Mouse (Mus musculus): ENCODE measurements at regions not wholly inside any gene's neighbourhood (a gene's known extent, or its start where the extent isn't known, plus 50 kb on each side); places are given as distances from the start of the nearest gene placed in this dataset.

GRCm38 (mm10) chr8:44785161-44785560 lies 150.1 kb upstream of the Fat1 start:
- H3K4me1 ChIP-seq (replicated peaks; ENCODE audit: control insufficient read depth, insufficient read depth, low read length): no peaks in the 10 kb centered on the region
- H3K27me3 ChIP-seq (ENCODE audit: control insufficient read depth, insufficient read depth, low read length): no peaks in the 10 kb centered on the region
- ATAC-seq (ENCODE audit: low FRiP score): no peak
- H3K9me3 ChIP-seq (ENCODE audit: control insufficient read depth, low read length): no peaks in the 10 kb centered on the region
- no peak overlapping the region for H3K4me2 ChIP-seq (replicated peaks; ENCODE audit: low read depth, low read length)
- DNase-seq (ENCODE audit: low spot score): no peak
- no peak overlapping the region for H3K27ac ChIP-seq (ENCODE audit: low read depth, low read length)
- 43% methylated on average over 8 of the region's 8 CpGs for WGBS
- H3K4me3 ChIP-seq (ENCODE audit: low read depth, low read length): no peak overlapping the region
- H3K9ac ChIP-seq (ENCODE audit: low read depth, low read length): no peak overlapping the region
- no peaks in the 10 kb centered on the region for H3K36me3 ChIP-seq (ENCODE audit: control insufficient read depth, insufficient read depth, low read length)

DNA sequence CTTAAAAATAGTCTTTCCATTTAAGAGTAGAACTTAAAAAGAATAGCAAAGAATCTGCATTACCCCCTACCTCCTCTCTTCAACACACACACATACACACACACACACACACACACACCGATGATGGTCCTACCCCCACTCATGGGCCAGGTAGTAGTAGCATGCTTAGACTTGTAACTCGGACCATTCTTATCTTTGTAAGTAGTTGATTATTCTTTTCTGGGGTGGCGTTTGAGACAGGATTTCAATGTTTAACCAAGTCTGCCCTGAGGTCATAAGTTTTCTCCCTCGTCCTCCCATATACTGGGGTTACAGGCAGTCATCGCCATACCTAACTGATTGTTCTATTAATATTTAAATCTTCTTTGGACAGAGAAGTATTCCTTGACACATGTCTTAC lies 148.5 kb upstream of the Fat1 start:
- WGBS: 84% methylated on average over 5 of the region's 5 CpGs
- ATAC-seq (ENCODE audit: low FRiP score) (no peak), DNase-seq (ENCODE audit: low spot score) (no peak)
- Histone ChIP-seq H3K9me3 (ENCODE audit: control insufficient read depth, low read length) (no peaks in the 10 kb centered on the region), H3K4me1 (replicated peaks; ENCODE audit: control insufficient read depth, insufficient read depth, low read length) (no peaks in the 10 kb centered on the region), H3K27ac (ENCODE audit: low read depth, low read length) (no peak overlapping the region), H3K4me3 (ENCODE audit: low read depth, low read length) (no peak overlapping the region), H3K4me2 (replicated peaks; ENCODE audit: low read depth, low read length) (no peak overlapping the region), H3K36me3 (ENCODE audit: control insufficient read depth, insufficient read depth, low read length) (no peaks in the 10 kb centered on the region), H3K27me3 (ENCODE audit: control insufficient read depth, insufficient read depth, low read length) (no peaks in the 10 kb centered on the region), H3K9ac (ENCODE audit: low read depth, low read length) (no peak overlapping the region)

GRCm38 (mm10) chr8:44788290-44788689 lies 147.0 kb upstream of the Fat1 start:
- H3K27ac ChIP-seq (ENCODE audit: low read depth, low read length): no peak overlapping the region

GRCm38 (mm10) chr8:44799513-44799912 lies 135.7 kb upstream of the Fat1 start:
- Histone ChIP-seq H3K4me3 (ENCODE audit: low read depth, low read length) (no peak overlapping the region), H3K36me3 (ENCODE audit: control insufficient read depth, insufficient read depth, low read length) (no peaks in the 10 kb centered on the region), H3K4me2 (replicated peaks; ENCODE audit: low read depth, low read length) (no peak overlapping the region), H3K4me1 (replicated peaks; ENCODE audit: control insufficient read depth, insufficient read depth, low read length) (no peaks in the 10 kb centered on the region), H3K27ac (ENCODE audit: low read depth, low read length) (no peak overlapping the region), H3K27me3 (ENCODE audit: control insufficient read depth, insufficient read depth, low read length) (no peaks in the 10 kb centered on the region), H3K9me3 (ENCODE audit: control insufficient read depth, low read length) (no peaks in the 10 kb centered on the region), H3K9ac (ENCODE audit: low read depth, low read length) (no peak overlapping the region)
- DNase-seq (ENCODE audit: low spot score): no peak
- no peak for ATAC-seq (ENCODE audit: low FRiP score)
- WGBS: 86% methylated on average over 3 of the region's 3 CpGs

More at GRCm38 (mm10) chr8:44788290-44788689, 147.0 kb upstream of the Fat1 start:
- H3K36me3 ChIP-seq (ENCODE audit: control insufficient read depth, insufficient read depth, low read length): no peaks in the 10 kb centered on the region
- WGBS: 68% methylated on average over 3 of the region's 3 CpGs
- no peak overlapping the region for H3K9ac ChIP-seq (ENCODE audit: low read depth, low read length)
- no peak overlapping the region for H3K4me2 ChIP-seq (replicated peaks; ENCODE audit: low read depth, low read length)
- H3K4me1 ChIP-seq (replicated peaks; ENCODE audit: control insufficient read depth, insufficient read depth, low read length): no peaks in the 10 kb centered on the region
- no peak overlapping the region for H3K4me3 ChIP-seq (ENCODE audit: low read depth, low read length)
- no peaks in the 10 kb centered on the region for H3K9me3 ChIP-seq (ENCODE audit: control insufficient read depth, low read length)
- no peaks in the 10 kb centered on the region for H3K27me3 ChIP-seq (ENCODE audit: control insufficient read depth, insufficient read depth, low read length)
- no peak for ATAC-seq (ENCODE audit: low FRiP score)
- DNase-seq (ENCODE audit: low spot score): no peak

GRCm38 (mm10) chr8:44800827-44801273 lies 134.4 kb upstream of the Fat1 start:
- ATAC-seq (ENCODE audit: low FRiP score): no peak
- no peak for DNase-seq (ENCODE audit: low spot score)
- WGBS: 62% methylated on average over 6 of the region's 6 CpGs
- H3K9ac ChIP-seq (ENCODE audit: low read depth, low read length): no peak overlapping the region
- no peaks in the 10 kb centered on the region for H3K36me3 ChIP-seq (ENCODE audit: control insufficient read depth, insufficient read depth, low read length)
- H3K4me3 ChIP-seq (ENCODE audit: low read depth, low read length): no peak overlapping the region
- H3K27ac ChIP-seq (ENCODE audit: low read depth, low read length): no peak overlapping the region
- H3K4me2 ChIP-seq (replicated peaks; ENCODE audit: low read depth, low read length): no peak overlapping the region
- no peaks in the 10 kb centered on the region for H3K27me3 ChIP-seq (ENCODE audit: control insufficient read depth, insufficient read depth, low read length)
- H3K4me1 ChIP-seq (replicated peaks; ENCODE audit: control insufficient read depth, insufficient read depth, low read length): no peaks in the 10 kb centered on the region
- no peaks in the 10 kb centered on the region for H3K9me3 ChIP-seq (ENCODE audit: control insufficient read depth, low read length)

DNA sequence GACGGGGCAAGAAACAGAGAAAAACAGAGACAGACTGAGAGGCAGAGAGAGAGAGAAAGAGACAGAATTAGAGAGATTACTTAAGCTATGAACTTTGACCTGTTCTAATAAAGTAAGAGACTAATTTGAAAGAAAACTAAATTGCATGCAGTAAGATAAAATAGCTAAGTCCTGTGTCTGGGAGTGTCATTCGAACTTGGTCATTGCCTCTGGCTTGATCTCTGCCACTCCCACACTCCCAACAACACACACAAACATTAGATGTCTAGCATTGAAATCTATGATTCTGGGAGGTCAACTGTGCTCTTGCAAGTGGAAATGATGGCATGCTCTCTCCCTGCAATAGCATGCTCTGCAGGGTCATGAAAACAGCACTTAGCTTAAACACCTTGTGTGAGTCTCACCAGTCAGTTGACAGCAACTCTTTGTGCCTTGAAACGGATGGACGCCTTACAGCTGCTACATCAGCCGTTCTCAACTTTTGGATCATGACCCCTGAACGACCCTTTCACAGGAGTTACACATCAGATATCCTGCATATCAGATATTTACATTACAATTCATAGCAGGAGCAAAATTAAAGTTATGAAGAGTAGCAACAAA lies 133.5 kb upstream of the Fat1 start:
- Histone ChIP-seq H3K4me2 (replicated peaks; ENCODE audit: low read depth, low read length) (no peak overlapping the region), H3K9me3 (ENCODE audit: control insufficient read depth, low read length) (no peaks in the 10 kb centered on the region), H3K27ac (ENCODE audit: low read depth, low read length) (no peak overlapping the region), H3K4me1 (replicated peaks; ENCODE audit: control insufficient read depth, insufficient read depth, low read length) (no peaks in the 10 kb centered on the region), H3K9ac (ENCODE audit: low read depth, low read length) (no peak overlapping the region), H3K4me3 (ENCODE audit: low read depth, low read length) (no peak overlapping the region), H3K36me3 (ENCODE audit: control insufficient read depth, insufficient read depth, low read length) (no peaks in the 10 kb centered on the region), H3K27me3 (ENCODE audit: control insufficient read depth, insufficient read depth, low read length) (no peaks in the 10 kb centered on the region)
- no peak for DNase-seq (ENCODE audit: low spot score)
- no peak for ATAC-seq (ENCODE audit: low FRiP score)
- 45% methylated on average over 6 of the region's 6 CpGs for WGBS

- Histone ChIP-seq H3K36me3 (ENCODE audit: control insufficient read depth, insufficient read depth, low read length) (no peaks in the 10 kb centered on the region), H3K9ac (ENCODE audit: low read depth, low read length) (no peak overlapping the region), H3K4me2 (replicated peaks; ENCODE audit: low read depth, low read length) (no peak overlapping the region), H3K4me1 (replicated peaks; ENCODE audit: control insufficient read depth, insufficient read depth, low read length) (no peaks in the 10 kb centered on the region), H3K27me3 (ENCODE audit: control insufficient read depth, insufficient read depth, low read length) (no peaks in the 10 kb centered on the region), H3K9me3 (ENCODE audit: control insufficient read depth, low read length) (no peaks in the 10 kb centered on the region), H3K4me3 (ENCODE audit: low read depth, low read length) (no peak overlapping the region), H3K27ac (ENCODE audit: low read depth, low read length) (no peak overlapping the region)
- WGBS: 63% methylated on average over 5 of the region's 5 CpGs
- DNase-seq (ENCODE audit: low spot score) (no peak), ATAC-seq (ENCODE audit: low FRiP score) (no peak)
Observed at GRCm38 (mm10) chr8:44802331-44802730, 132.9 kb upstream of the Fat1 start.

GRCm38 (mm10) chr8:44804414-44805178 lies 130.7 kb upstream of the Fat1 start:
- ATAC-seq (ENCODE audit: low FRiP score): no peak
- DNase-seq (ENCODE audit: low spot score): no peak
- Histone ChIP-seq H3K4me2 (replicated peaks; ENCODE audit: low read depth, low read length) (no peak overlapping the region), H3K4me3 (ENCODE audit: low read depth, low read length) (no peak overlapping the region), H3K27me3 (ENCODE audit: control insufficient read depth, insufficient read depth, low read length) (no peaks in the 10 kb centered on the region), H3K27ac (ENCODE audit: low read depth, low read length) (no peak overlapping the region), H3K4me1 (replicated peaks; ENCODE audit: control insufficient read depth, insufficient read depth, low read length) (no peaks in the 10 kb centered on the region), H3K36me3 (ENCODE audit: control insufficient read depth, insufficient read depth, low read length) (no peaks in the 10 kb centered on the region), H3K9me3 (ENCODE audit: control insufficient read depth, low read length) (no peaks in the 10 kb centered on the region), H3K9ac (ENCODE audit: low read depth, low read length) (no peak overlapping the region)
- WGBS: 27% methylated on average over 14 of the region's 14 CpGs
